In genomic region chr15:84800132-84800531, GRCm38 (mm10) we compare ENCODE assay signal across 9 mouse cellular contexts. TPM values are rescaled to one million over a fixed set of nuclear protein-coding genes. Genes with fewer than 3 reads are reported as not detected.
DNase-seq lines count a peak whose midpoint lies in the region; TF ChIP-seq lines count a peak whose summit lies in the region.
"Had no signal": no experiment of that assay in that cellular context is flagged by ENCODE, and none has a peak within 500 bp of the region (broad histone marks: within the 10 kb centered on the region; RNA-seq: fewer than 3 reads in every experiment).

No protein-coding gene starts in this region.

- peaks cover 0 to 4% of the 10 kb centered on the region in 2 experiments; a peak in 1 of 4 replicates for H3K4me1 ChIP-seq in CH12.LX (ENCODE audit: control insufficient read depth in 1 of 2, insufficient read depth in 2 of 2)
- no peaks in the 10 kb centered on the region for H3K4me1 ChIP-seq in embryonic fibroblast, embryonic 13.5 days (ENCODE audit: control insufficient read depth, insufficient read depth, low read length)

- in situ Hi-C loops in CH12.LX (cut with MboI; ENCODE audit: low pct_ligation_motif_present, low pct_unique_long_range_greater_than_20kb, low sequenced_read_pairs): no loop called here

- TF ChIP-seq CTCF in CH12.LX (conservative IDR thresholded peaks at IDR 0.05 in 1 of 2, IDR thresholded peaks at IDR 0.05 in 1 of 2; ENCODE audit: low read depth in 2 of 2, low read length in 2 of 2): peak in 1 of 2 experiments; percentile 58; a peak in 2 of 4 replicates
- 0 out of 2 replicates have a peak, but pooled peaks have one; percentile 10 for TF ChIP-seq CTCF in embryonic fibroblast, embryonic 13.5 days (IDR thresholded peaks at IDR 0.05; ENCODE audit: borderline replicate concordance, insufficient read depth, low read length)

- H3K79me2 ChIP-seq in CH12.LX (replicated peaks; ENCODE audit: control insufficient read depth, extremely low read depth, insufficient read depth, poor library complexity, severe bottlenecking): no peaks in the 10 kb centered on the region

- H3K4me3 ChIP-seq in CH12.LX (replicated peaks in 1 of 3; ENCODE audit: low read depth in 2 of 3, low read length in 2 of 3, poor library complexity in 1 of 3): no peak overlapping the region
- H3K4me3 ChIP-seq in embryonic fibroblast, embryonic 13.5 days (ENCODE audit: insufficient read depth, low read length): no peak overlapping the region

- no peak overlapping the region for H3K9ac ChIP-seq in CH12.LX (ENCODE audit: insufficient read depth, low read depth)

- H3K36me3 ChIP-seq in CH12.LX (replicated peaks in 1 of 2; ENCODE audit: control insufficient read depth in 1 of 2, insufficient read depth in 1 of 2, low read length in 1 of 2): peaks cover 18 to 89% of the 10 kb centered on the region in 2 experiments

- H3K4me2 ChIP-seq in CH12.LX (ENCODE audit: insufficient read depth, low read depth, poor library complexity, severe bottlenecking): no peak overlapping the region

- TF ChIP-seq EP300 in CH12.LX (IDR thresholded peaks at IDR 0.05; ENCODE audit: low read length): no peak

- peak; percentile 42 for TF ChIP-seq RAD21 in CH12.LX (IDR thresholded peaks at IDR 0.05; ENCODE audit: low read depth, low read length)

- peaks cover 10% of the 10 kb centered on the region for H3K9me3 ChIP-seq in CH12.LX (replicated peaks; ENCODE audit: low read length)

- no peak for TF ChIP-seq POLR2A in CH12.LX (IDR thresholded peaks at IDR 0.05; ENCODE audit: low read depth, low read length)
- no peak for TF ChIP-seq POLR2A in embryonic fibroblast, embryonic 13.5 days (IDR thresholded peaks at IDR 0.05; ENCODE audit: low read depth, low read length)

- dilution Hi-C loops in CH12.LX (cut with MboI; ENCODE audit: extremely low pct_ligation_motif_present, extremely low pct_unique_long_range_greater_than_20kb, low sequenced_read_pairs): no loop called here

- H3K27me3 ChIP-seq in CH12.LX (replicated peaks): no peaks in the 10 kb centered on the region

- DNase-seq in adrenal gland, adult (ENCODE audit: inconsistent age in 2 of 2, low spot score in 1 of 2): peak; percentile 11 to 41
- DNase-seq in adrenal gland, adult 8-10 months: no peak
- DNase-seq in layer of hippocampus, postnatal 10 days (ENCODE audit: low spot score in 2 of 2): peak; percentile 71 to 76
- DNase-seq in layer of hippocampus, adult 9-11 months: no peak
- no peak for DNase-seq in CH12.LX (ENCODE audit: extremely low read depth)
- DNase-seq in yolk sac, embryonic 10.5 days (ENCODE audit: low spot score): no peak
- no peak for DNase-seq in embryo, embryonic 9.5 days (ENCODE audit: extremely low spot score)

- H3K27ac ChIP-seq in CH12.LX (ENCODE audit: insufficient read depth, low read depth): no peak overlapping the region
- H3K27ac ChIP-seq in embryonic fibroblast, embryonic 13.5 days (ENCODE audit: insufficient read depth, low read length): no peak overlapping the region
- H3K27ac ChIP-seq: macrophage had no signal

TF ChIP-seq in CH12.LX, 34 proteins besides CTCF, POLR2A, EP300 and RAD21:
- TF ChIP-seq SMC3 (IDR thresholded peaks at IDR 0.05; ENCODE audit: low read depth, low read length): peak; percentile 41
- TF ChIP-seq ZMIZ1 (IDR thresholded peaks at IDR 0.05; ENCODE audit: low read depth, low read length): no peak
- TF ChIP-seq BHLHE40 (IDR thresholded peaks at IDR 0.05; ENCODE audit: low read depth, low read length): no peak

RNA-seq across cellular contexts. Expression of gene Phf21b, which starts 55.7 kb away (rescaled TPM):
- total RNA-seq in adrenal gland, adult 8-10 months (2022): 1 to 10 TPM; 4.4 to 5.7 (median 4.9) TPM
- 10 to 100 TPM; 11.6 to 13.8 TPM for total RNA-seq in layer of hippocampus, postnatal 10 days (2021)
- total RNA-seq in CH12.LX (2012; rRNA removed) (2.2 TPM in 2 replicates), CH12.LX (2014; rRNA removed) (1.3 and 3.0 TPM in 2 replicates)
- polyA plus RNA-seq in CH12.LX (2012; ENCODE audit: insufficient read length, low read depth): 5.3 TPM in 2 replicates
- polyA plus RNA-seq in embryonic fibroblast, embryonic 13.5 days (2011; ENCODE audit: insufficient read length, low read depth, missing spikeins): 0.90 TPM in 1 of 2 replicates, not detected in the other

Comparison
In these comparisons a context has a peak if more than half of its experiments do, and no peak if none do; other contexts are left out.
1. DNase-seq: peak in adrenal gland, adult (2 of 2) and layer of hippocampus, postnatal 10 days (2 of 2); none in adrenal gland, adult 8-10 months (single experiment), layer of hippocampus, adult 9-11 months (single experiment), CH12.LX (single experiment), yolk sac, embryonic 10.5 days (single experiment) and embryo, embryonic 9.5 days (single experiment).